In the genomic region with DNA sequence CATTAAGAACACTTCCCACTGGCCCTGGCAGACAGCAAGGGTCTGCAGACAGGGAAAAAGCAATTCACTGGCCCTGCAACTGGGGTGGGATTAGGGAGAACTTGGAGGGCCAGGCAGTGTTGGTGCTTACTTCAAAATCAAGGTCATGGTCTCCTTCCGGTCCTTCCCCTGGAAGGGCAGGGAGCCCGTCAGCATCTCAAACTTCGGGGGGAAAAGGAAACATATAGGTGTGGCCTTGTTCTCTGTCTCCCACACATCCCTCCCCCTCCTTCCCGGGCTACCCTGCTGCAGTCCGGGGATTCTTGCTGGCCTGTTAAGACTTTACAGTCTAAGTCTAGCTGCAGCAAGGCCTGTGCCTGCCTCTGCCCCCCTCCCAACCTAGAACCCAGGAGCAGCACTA, we compare ENCODE assay signal across 11 mouse cellular contexts. TPM values are rescaled to one million over a fixed set of nuclear protein-coding genes. Genes with fewer than 3 reads are reported as not detected.
A peak's percentile ranks its signal among the peaks of the same experiment; 100 is the strongest.
DNase-seq lines count a peak whose midpoint lies in the region; ATAC-seq lines count a peak whose summit lies in the region.
"Had no signal": no experiment of that assay in that cellular context is flagged by ENCODE, and none has a peak within 500 bp of the region (broad histone marks: within the 10 kb centered on the region; RNA-seq: fewer than 3 reads in every experiment).

No protein-coding gene starts in this region.

- no peaks in the 10 kb centered on the region for H3K27me3 ChIP-seq in forebrain, embryonic 11.5 days (ENCODE audit: control insufficient read depth, insufficient read depth, low read length)
- H3K27me3 ChIP-seq in forebrain, embryonic 16.5 days (replicated peaks; ENCODE audit: control insufficient read depth, insufficient read depth, low read length), result no peaks in the 10 kb centered on the region
- no peaks in the 10 kb centered on the region for H3K27me3 ChIP-seq in embryonic facial prominence, embryonic 13.5 days
- no peaks in the 10 kb centered on the region for H3K27me3 ChIP-seq in midbrain, embryonic 14.5 days (ENCODE audit: control insufficient read depth, insufficient read depth, low read length)

- no peaks in the 10 kb centered on the region for H3K36me3 ChIP-seq in forebrain, embryonic 11.5 days (ENCODE audit: control insufficient read depth, insufficient read depth, low read length)
- no peaks in the 10 kb centered on the region for H3K36me3 ChIP-seq in forebrain, embryonic 16.5 days (ENCODE audit: control insufficient read depth, insufficient read depth)
- H3K36me3 ChIP-seq in embryonic facial prominence, embryonic 13.5 days, result peaks cover 87% of the 10 kb centered on the region
- peaks cover 14% of the 10 kb centered on the region; the same call in 1 of the 2 replicates for H3K36me3 ChIP-seq in midbrain, embryonic 14.5 days (ENCODE audit: control insufficient read depth, insufficient read depth, low read length)

- peak overlapping the region; percentile 70; the same call in 1 of the 2 replicates for H3K27ac ChIP-seq in forebrain, embryonic 11.5 days (ENCODE audit: low read depth, low read length)
- no peak overlapping the region for H3K27ac ChIP-seq in forebrain, embryonic 16.5 days (ENCODE audit: low read length)
- peak overlapping the region; percentile 1; the same call in 1 of the 2 replicates for H3K27ac ChIP-seq in embryonic facial prominence, embryonic 13.5 days
- H3K27ac ChIP-seq in midbrain, embryonic 14.5 days (replicated peaks; ENCODE audit: low read depth, low read length), result 0 out of 2 replicates have a peak overlapping the region, but pooled peaks have one; percentile 37
- H3K27ac ChIP-seq: macrophage had no signal

- peaks cover 10% of the 10 kb centered on the region for H3K4me1 ChIP-seq in forebrain, embryonic 11.5 days (replicated peaks; ENCODE audit: control insufficient read depth, insufficient read depth, low read length)
- H3K4me1 ChIP-seq in forebrain, embryonic 16.5 days (replicated peaks; ENCODE audit: control insufficient read depth, insufficient read depth, low read length), result peaks cover 11% of the 10 kb centered on the region
- H3K4me1 ChIP-seq in embryonic facial prominence, embryonic 13.5 days, result peaks cover 6% of the 10 kb centered on the region; the same call in 1 of the 2 replicates
- H3K4me1 ChIP-seq in midbrain, embryonic 14.5 days (ENCODE audit: control insufficient read depth, insufficient read depth, low read length), result peaks cover 12% of the 10 kb centered on the region; the same call in 1 of the 2 replicates

- no peak overlapping the region for H3K4me2 ChIP-seq in forebrain, embryonic 11.5 days (ENCODE audit: low read depth, low read length, severe bottlenecking)
- H3K4me2 ChIP-seq in forebrain, embryonic 16.5 days (ENCODE audit: low read length), result no peak overlapping the region
- H3K4me2 ChIP-seq in embryonic facial prominence, embryonic 13.5 days, result no peak overlapping the region
- H3K4me2 ChIP-seq in midbrain, embryonic 14.5 days (ENCODE audit: low read length), result no peak overlapping the region

- 79% methylated on average over 5 of the region's 5 CpGs for WGBS in forebrain, embryonic 11.5 days
- 82% methylated on average over 5 of the region's 5 CpGs for WGBS in forebrain, embryonic 16.5 days
- 70% methylated on average over 5 of the region's 5 CpGs for WGBS in embryonic facial prominence, embryonic 13.5 days
- WGBS in midbrain, embryonic 14.5 days, result 76% methylated on average over 5 of the region's 5 CpGs

- H3K4me3 ChIP-seq in forebrain, embryonic 11.5 days (ENCODE audit: low read depth, low read length), result no peak overlapping the region
- no peak overlapping the region for H3K4me3 ChIP-seq in forebrain, embryonic 16.5 days (replicated peaks; ENCODE audit: low read length)
- H3K4me3 ChIP-seq in embryonic facial prominence, embryonic 13.5 days, result no peak overlapping the region
- no peak overlapping the region for H3K4me3 ChIP-seq in midbrain, embryonic 14.5 days (replicated peaks; ENCODE audit: low read depth, low read length)

- no peak for ATAC-seq in forebrain, embryonic 11.5 days (replicated peaks; ENCODE audit: low FRiP score)
- ATAC-seq in forebrain, embryonic 16.5 days, result no peak
- ATAC-seq in embryonic facial prominence, embryonic 13.5 days (ENCODE audit: insufficient number of reproducible peaks, insufficient read depth, low FRiP score, low TSS enrichment, low read depth), result no peak
- ATAC-seq in midbrain, embryonic 14.5 days (ENCODE audit: low FRiP score, low TSS enrichment), result no peak
- ATAC-seq in megakaryocyte-erythroid progenitor cell, adult 5-6 weeks (replicated peaks; ENCODE audit: low FRiP score, low TSS enrichment, poor library complexity, severe bottlenecking), result no peak

- DNase-seq in forebrain, embryonic 11.5 days (ENCODE audit: low spot score), result no peak
- DNase-seq in kidney, postnatal 10 days, result peak; percentile 31
- no peak for DNase-seq in kidney, adult 18-20 months
- no peak for DNase-seq in midbrain, embryonic 14.5 days
- no peak for DNase-seq in yolk sac, embryonic 10.5 days (ENCODE audit: low spot score)
- DNase-seq: B cell, adult 2 months; left cerebral cortex, postnatal 4 days had no signal

- no peaks in the 10 kb centered on the region for H3K9me3 ChIP-seq in forebrain, embryonic 11.5 days (ENCODE audit: control insufficient read depth, low read length)
- no peaks in the 10 kb centered on the region for H3K9me3 ChIP-seq in forebrain, embryonic 16.5 days (ENCODE audit: control insufficient read depth, low read length)
- no peaks in the 10 kb centered on the region for H3K9me3 ChIP-seq in embryonic facial prominence, embryonic 13.5 days
- no peaks in the 10 kb centered on the region for H3K9me3 ChIP-seq in midbrain, embryonic 14.5 days (ENCODE audit: control insufficient read depth, low read length)

- peak overlapping the region; percentile 59; the same call in 1 of the 2 replicates for H3K9ac ChIP-seq in forebrain, embryonic 11.5 days (ENCODE audit: low read length)
- H3K9ac ChIP-seq in forebrain, embryonic 16.5 days (replicated peaks; ENCODE audit: low read depth, low read length), result no peak overlapping the region
- H3K9ac ChIP-seq in embryonic facial prominence, embryonic 13.5 days, result peak overlapping the region; percentile 52
- H3K9ac ChIP-seq in midbrain, embryonic 14.5 days (replicated peaks; ENCODE audit: low read length), result no peak overlapping the region; the same call in 1 of the 2 replicates

RNA-seq across cellular contexts. Expression of a gene that starts 22.4 kb away (rescaled TPM):
- polyA plus RNA-seq in forebrain, embryonic 11.5 days (2014; fragmentation: Nextera tagmentation; extraction: Ambion mirVana), result 31.5 and 32.2 TPM in 2 replicates
- 17.6 and 19.2 TPM in 2 replicates for polyA plus RNA-seq in forebrain, embryonic 16.5 days (2015; fragmentation: Nextera tagmentation; extraction: Ambion mirVana)
- polyA plus RNA-seq in embryonic facial prominence, embryonic 13.5 days (2015; fragmentation: Nextera tagmentation; extraction: Ambion mirVana), result 40.7 and 41.5 TPM in 2 replicates
- 18.8 and 22.0 TPM in 2 replicates for polyA plus RNA-seq in midbrain, embryonic 14.5 days (2014; fragmentation: Nextera tagmentation; extraction: Ambion mirVana)
- total RNA-seq in megakaryocyte-erythroid progenitor cell, adult 5-6 weeks (2014; fragmentation: Nextera tagmentation), result 37.3 and 46.2 TPM in 2 replicates
- 16.3 and 36.1 TPM in 2 replicates for total RNA-seq in megakaryocyte-erythroid progenitor cell, adult 5-6 weeks (2017)

Comparison
In these comparisons a context has a peak if more than half of its experiments do, and no peak if none do; other contexts are left out.
1. H3K9ac ChIP-seq: peak in forebrain, embryonic 11.5 days (single experiment) and embryonic facial prominence, embryonic 13.5 days (single experiment); none in forebrain, embryonic 16.5 days (single experiment) and midbrain, embryonic 14.5 days (single experiment).